Mouse (Mus musculus): ENCODE measurements around the gene Tmem117.

Tmem117 gene

DNA sequence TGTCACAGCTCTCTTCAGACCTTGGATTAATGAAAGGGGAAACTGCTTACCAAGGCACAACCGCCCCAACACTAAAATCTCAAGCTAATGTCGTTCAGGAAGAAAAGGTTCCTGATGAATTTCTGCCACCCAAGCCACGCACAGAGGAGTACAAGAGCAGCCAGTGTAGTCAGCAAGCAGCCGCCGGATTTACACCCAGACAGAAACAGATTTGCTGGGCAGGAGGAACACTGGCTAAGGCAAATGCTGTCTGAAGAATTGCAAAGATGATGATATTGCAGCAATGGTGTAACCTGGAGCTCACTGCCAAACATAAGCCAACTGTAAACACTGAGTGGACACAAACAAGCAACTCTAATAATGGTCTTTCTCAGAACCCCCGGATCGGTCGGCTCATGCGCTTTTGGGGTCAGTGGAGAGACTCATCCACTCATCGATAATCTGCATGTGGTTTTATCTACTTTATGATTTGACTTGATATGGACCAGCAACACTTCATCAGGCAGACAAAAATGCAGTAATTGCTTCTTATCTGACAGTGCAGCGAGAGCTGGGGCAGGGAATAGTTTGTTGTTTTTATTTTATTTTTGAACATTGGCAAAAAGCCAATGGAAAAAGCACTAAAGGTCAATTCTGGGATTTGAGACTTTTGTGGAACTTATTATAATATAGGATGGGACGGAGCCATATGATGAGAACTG, 509.8 kb downstream of the Tmem117 start:
- no peak for DNase-seq (ENCODE audit: low read depth)

DNA sequence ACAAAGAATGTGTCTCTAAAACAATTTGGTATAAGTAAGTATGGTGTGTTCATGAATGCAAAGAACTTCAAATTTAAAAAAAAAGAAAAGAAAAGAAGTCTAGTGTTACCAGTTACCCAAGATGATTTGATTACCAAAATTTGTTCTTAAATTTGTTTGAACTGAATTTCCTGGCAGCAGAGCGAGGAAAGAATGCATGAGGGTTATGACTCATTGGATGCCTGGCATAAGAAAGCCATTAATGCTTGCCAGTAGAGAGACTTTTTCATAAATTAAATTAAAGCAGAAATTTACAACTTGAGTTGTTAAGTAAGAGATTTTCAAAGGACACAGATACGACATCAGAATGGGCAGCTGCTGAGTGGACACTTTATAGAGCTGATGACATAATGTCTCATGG, 515.1 kb downstream of the Tmem117 start:
- DNase-seq (ENCODE audit: low read depth) = no peak

DNA sequence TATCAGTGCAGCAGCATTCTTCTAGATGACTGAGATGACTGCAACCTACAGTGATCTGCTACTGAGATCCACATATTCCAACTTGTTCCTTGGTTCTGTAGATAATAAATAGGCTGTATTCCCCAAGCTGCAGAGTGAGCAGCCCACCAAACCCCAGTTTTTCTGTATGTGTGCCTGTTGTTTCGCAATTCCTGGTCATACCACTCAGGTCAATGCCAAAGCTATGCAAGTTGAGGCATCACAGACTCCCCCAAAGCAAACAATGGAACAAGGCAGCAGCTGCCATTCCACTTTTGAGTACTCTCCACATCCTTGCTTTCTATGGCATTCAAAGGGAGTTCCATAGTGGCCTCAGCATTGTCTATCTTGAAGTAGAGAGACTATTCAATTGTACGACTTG, 516.1 kb downstream of the Tmem117 start:
- no peak for DNase-seq (ENCODE audit: low read depth)

All from 416B (cell line).